Comparison of ENCODE assay signal across 8 mouse cellular contexts in genomic region chr12:102308001-102308456, GRCm38 (mm10). TPM values are rescaled to one million over a fixed set of nuclear protein-coding genes. Genes with fewer than 3 reads are reported as not detected.
A peak's percentile ranks its signal among the peaks of the same experiment; 100 is the strongest.
DNase-seq lines count a peak whose midpoint lies in the region; ATAC-seq and TF ChIP-seq lines count a peak whose summit lies in the region.

No protein-coding gene starts in this region.

- no peak for TF ChIP-seq CTCF in kidney, adult 2 months (conservative IDR thresholded peaks at IDR 0.05; ENCODE audit: insufficient read depth, insufficient read length, low read depth, low read length)
- TF ChIP-seq CTCF in lung, postnatal 0 days (IDR thresholded peaks at IDR 0.05) = 0 out of 2 replicates have a peak, but pooled peaks have one; percentile 1

- TF ChIP-seq EP300 in lung, postnatal 0 days (IDR thresholded peaks at IDR 0.05) = no peak

- no peak for TF ChIP-seq POLR2A in kidney, adult 2 months (IDR thresholded peaks at IDR 0.05; ENCODE audit: low read depth, low read length)

- H3K36me3 ChIP-seq in hindbrain, embryonic 13.5 days = no peaks in the 10 kb centered on the region
- no peaks in the 10 kb centered on the region for H3K36me3 ChIP-seq in hindbrain, embryonic 11.5 days (ENCODE audit: control insufficient read depth, insufficient read depth, low read length)
- no peaks in the 10 kb centered on the region for H3K36me3 ChIP-seq in forebrain, embryonic 15.5 days
- no peaks in the 10 kb centered on the region for H3K36me3 ChIP-seq in kidney, adult 2 months (ENCODE audit: control insufficient read depth, insufficient read depth, low read length)
- H3K36me3 ChIP-seq in lung, postnatal 0 days (ENCODE audit: insufficient read depth, low read length) = 0 out of 2 replicates have a peak, but pooled peaks cover 3% of the 10 kb centered on the region

- H3K4me1 ChIP-seq in hindbrain, embryonic 13.5 days (replicated peaks) = peaks cover 42% of the 10 kb centered on the region
- H3K4me1 ChIP-seq in hindbrain, embryonic 11.5 days (replicated peaks; ENCODE audit: control insufficient read depth, insufficient read depth, low read length) = 0 out of 2 replicates have a peak, but pooled peaks cover 2% of the 10 kb centered on the region
- peaks cover 28% of the 10 kb centered on the region for H3K4me1 ChIP-seq in forebrain, embryonic 15.5 days
- H3K4me1 ChIP-seq in kidney, adult 2 months (ENCODE audit: control insufficient read depth, insufficient read depth, low read length) = peaks cover 42% of the 10 kb centered on the region
- H3K4me1 ChIP-seq in lung, postnatal 0 days (ENCODE audit: insufficient read depth, low read depth, low read length) = peaks cover 38% of the 10 kb centered on the region

- DNase-seq in hindbrain, embryonic 11.5 days (ENCODE audit: low spot score) = no peak
- peak; percentile 11 for DNase-seq in NIH3T3 (ENCODE audit: low read depth)
- peak; percentile 79 for DNase-seq in kidney, adult 2 months
- no peak for DNase-seq in lung, postnatal 0 days (ENCODE audit: low spot score)
- DNase-seq in thymus, postnatal 25 days = peak; percentile 57
- no peak for DNase-seq in urinary bladder, adult 18-20 months (ENCODE audit: low spot score in 2 of 2)

- no peak overlapping the region for H3K9ac ChIP-seq in hindbrain, embryonic 13.5 days
- H3K9ac ChIP-seq in hindbrain, embryonic 11.5 days (ENCODE audit: low read depth, low read length) = no peak overlapping the region
- H3K9ac ChIP-seq in forebrain, embryonic 15.5 days (replicated peaks) = no peak overlapping the region
- H3K9ac ChIP-seq in lung, postnatal 0 days (replicated peaks; ENCODE audit: low read depth) = no peak overlapping the region

- peak; percentile 50 for ATAC-seq in hindbrain, embryonic 13.5 days (ENCODE audit: low FRiP score)
- no peak for ATAC-seq in hindbrain, embryonic 11.5 days (ENCODE audit: low FRiP score)
- peak; percentile 23; the same call in 1 of the 2 replicates for ATAC-seq in forebrain, embryonic 15.5 days (replicated peaks)
- ATAC-seq in lung, postnatal 0 days = peak; percentile 83

- no peaks in the 10 kb centered on the region for H3K27me3 ChIP-seq in hindbrain, embryonic 13.5 days
- no peaks in the 10 kb centered on the region for H3K27me3 ChIP-seq in hindbrain, embryonic 11.5 days (ENCODE audit: control insufficient read depth, insufficient read depth, low read length)
- no peaks in the 10 kb centered on the region for H3K27me3 ChIP-seq in forebrain, embryonic 15.5 days
- no peaks in the 10 kb centered on the region for H3K27me3 ChIP-seq in kidney, adult 2 months (replicated peaks; ENCODE audit: control insufficient read depth, insufficient read depth, low read length)
- H3K27me3 ChIP-seq in lung, postnatal 0 days (replicated peaks; ENCODE audit: insufficient read depth, low read length) = no peaks in the 10 kb centered on the region

- 58% methylated on average over 6 of the region's 6 CpGs for WGBS in hindbrain, embryonic 13.5 days
- WGBS in hindbrain, embryonic 11.5 days = 80% methylated on average over 6 of the region's 6 CpGs
- 46% methylated on average over 6 of the region's 6 CpGs for WGBS in forebrain, embryonic 15.5 days
- 11% methylated on average over 6 of the region's 6 CpGs for WGBS in kidney, adult 2 months
- WGBS in lung, postnatal 0 days = 20% methylated on average over 6 of the region's 6 CpGs

- H3K4me3 ChIP-seq in hindbrain, embryonic 13.5 days = no peak overlapping the region
- H3K4me3 ChIP-seq in hindbrain, embryonic 11.5 days (ENCODE audit: low read depth, low read length) = no peak overlapping the region
- no peak overlapping the region for H3K4me3 ChIP-seq in forebrain, embryonic 15.5 days
- H3K4me3 ChIP-seq in kidney, adult 2 months (ENCODE audit: insufficient read depth, low read depth, low read length) = no peak overlapping the region
- H3K4me3 ChIP-seq in lung, postnatal 0 days (ENCODE audit: low read depth, low read length) = no peak overlapping the region

- H3K27ac ChIP-seq in hindbrain, embryonic 13.5 days = peak overlapping the region; percentile 66
- no peak overlapping the region for H3K27ac ChIP-seq in hindbrain, embryonic 11.5 days (ENCODE audit: low read depth, low read length)
- peak overlapping the region; percentile 64 for H3K27ac ChIP-seq in forebrain, embryonic 15.5 days (replicated peaks)
- H3K27ac ChIP-seq in kidney, adult 2 months (ENCODE audit: insufficient read depth, low read depth, low read length) = peak overlapping the region; percentile 1; the same call in 1 of the 2 replicates
- H3K27ac ChIP-seq in lung, postnatal 0 days (ENCODE audit: low read length) = peak overlapping the region; percentile 74

- 0 out of 2 replicates have a peak overlapping the region, but pooled peaks have one; percentile 17 for H3K4me2 ChIP-seq in hindbrain, embryonic 13.5 days
- no peak overlapping the region for H3K4me2 ChIP-seq in hindbrain, embryonic 11.5 days (replicated peaks; ENCODE audit: low read depth, low read length)
- H3K4me2 ChIP-seq in forebrain, embryonic 15.5 days (replicated peaks) = no peak overlapping the region; the same call in 1 of the 2 replicates
- H3K4me2 ChIP-seq in lung, postnatal 0 days (replicated peaks; ENCODE audit: low read depth, low read length) = no peak overlapping the region

- no peaks in the 10 kb centered on the region for H3K9me3 ChIP-seq in hindbrain, embryonic 13.5 days
- no peaks in the 10 kb centered on the region for H3K9me3 ChIP-seq in hindbrain, embryonic 11.5 days (ENCODE audit: control insufficient read depth, low read length)
- H3K9me3 ChIP-seq in forebrain, embryonic 15.5 days = no peaks in the 10 kb centered on the region
- H3K9me3 ChIP-seq in lung, postnatal 0 days (ENCODE audit: low read length) = no peaks in the 10 kb centered on the region

RNA-seq across cellular contexts. Expression of gene Rin3, which starts 25.2 kb away (rescaled TPM):
- 3.4 and 4.2 TPM in 2 replicates for polyA plus RNA-seq in hindbrain, embryonic 13.5 days (2015; fragmentation: Nextera tagmentation; extraction: Ambion mirVana)
- polyA plus RNA-seq in hindbrain, embryonic 11.5 days (2014; fragmentation: Nextera tagmentation; extraction: Ambion mirVana) = 3.1 and 5.0 TPM in 2 replicates
- 1.3 and 1.7 TPM in 2 replicates for polyA plus RNA-seq in forebrain, embryonic 15.5 days (2015; fragmentation: Nextera tagmentation; extraction: Ambion mirVana)
- 11.6 and 15.4 TPM in 2 replicates for polyA plus RNA-seq in kidney, adult 2 months (2012; rRNA removed)
- 17.7 and 19.3 TPM in 2 replicates for polyA plus RNA-seq in lung, postnatal 0 days (2015; fragmentation: Nextera tagmentation; extraction: Ambion mirVana)

Comparison
In these comparisons a context has a peak if more than half of its experiments do, and no peak if none do; other contexts are left out.
1. DNase-seq: peak in NIH3T3 (single experiment), kidney, adult 2 months (single experiment) and thymus, postnatal 25 days (single experiment); none in hindbrain, embryonic 11.5 days (single experiment), lung, postnatal 0 days (single experiment) and urinary bladder, adult 18-20 months (0 of 2).